Mouse (Mus musculus): Measurements from ENCODE around the gene Cyb5d1. TPM values are rescaled to one million over a fixed set of nuclear protein-coding genes. Genes with fewer than 3 reads are reported as not detected.

The Cyb5d1 gene
- polyA plus RNA-seq (2012; rRNA removed), result 32.4 and 41.8 TPM in 2 replicates

GRCm38 (mm10) chr11:69395235-69395633 is at the start of gene Cyb5d1, which contains the start of gene Naa38:
Gene Cyb5d1, minus strand, starts transcription at chr11:69395631.
Gene Naa38, plus strand, starts transcription at chr11:69395487.

GRCm38 (mm10) chr11:69413221-69414181 is 18.1 kb upstream of the Cyb5d1 start, which contains the start of gene Kdm6b:
Gene Kdm6b, minus strand, starts transcription at chr11:69413675.

GRCm38 (mm10) chr11:69398059-69398458 is 2.6 kb upstream of the Cyb5d1 start, which contains the start of gene Tmem88:
Gene Tmem88, minus strand, starts transcription at chr11:69398234.

GRCm38 (mm10) chr11:69369215-69369989 is 26.0 kb downstream of the Cyb5d1 start, which contains the start of gene Chd3:
Gene Chd3, minus strand, starts transcription at chr11:69369406.

Other genes starting within 250 kb of the Cyb5d1 start
- 0.05 TPM in 2 replicates for gene Alox12b, start 238.6 kb downstream of the Cyb5d1 start, polyA plus RNA-seq (2012; rRNA removed)
- gene Alox8, start 197.8 kb downstream of the Cyb5d1 start, polyA plus RNA-seq (2012; rRNA removed), result 0.05 and 0.07 TPM in 2 replicates
- gene Gucy2e, start 158.6 kb downstream of the Cyb5d1 start, polyA plus RNA-seq (2012; rRNA removed), result 0.05 and 0.06 TPM in 2 replicates
- gene Cntrob, start 71.9 kb downstream of the Cyb5d1 start, polyA plus RNA-seq (2012; rRNA removed), result 49.2 and 87.7 TPM in 2 replicates
- 142 and 178 TPM in 2 replicates for gene Trappc1, start 71.7 kb downstream of the Cyb5d1 start, polyA plus RNA-seq (2012; rRNA removed)
- 3.3 and 3.6 TPM in 2 replicates for gene Kcnab3, start 69.4 kb downstream of the Cyb5d1 start, polyA plus RNA-seq (2012; rRNA removed)
- 23.9 and 43.4 TPM in 2 replicates for gene Rnf227, start 55.2 kb downstream of the Cyb5d1 start, polyA plus RNA-seq (2012; rRNA removed)
- 300 and 312 TPM in 2 replicates for gene Chd3, start 26.2 kb downstream of the Cyb5d1 start, polyA plus RNA-seq (2012; rRNA removed)
- 82.7 and 106 TPM in 2 replicates for gene Naa38, start 144 bp downstream of the Cyb5d1 start, polyA plus RNA-seq (2012; rRNA removed)
- gene Tmem88, start 2.6 kb upstream of the Cyb5d1 start, polyA plus RNA-seq (2012; rRNA removed), result 8.5 and 12.8 TPM in 2 replicates
- 23.4 and 26.2 TPM in 2 replicates for gene Kdm6b, start 18.0 kb upstream of the Cyb5d1 start, polyA plus RNA-seq (2012; rRNA removed)
- 1.5 and 2.1 TPM in 2 replicates for gene Dnah2, start 153.5 kb upstream of the Cyb5d1 start, polyA plus RNA-seq (2012; rRNA removed)
- gene Efnb3, start 164.6 kb upstream of the Cyb5d1 start, polyA plus RNA-seq (2012; rRNA removed), result 60.4 and 60.6 TPM in 2 replicates
- 22.5 and 33.0 TPM in 2 replicates for gene Wrap53, start 184.6 kb upstream of the Cyb5d1 start, polyA plus RNA-seq (2012; rRNA removed)
- gene Trp53, start 184.7 kb upstream of the Cyb5d1 start, polyA plus RNA-seq (2012; rRNA removed), result 151 and 154 TPM in 2 replicates
- gene Atp1b2, start 210.3 kb upstream of the Cyb5d1 start, polyA plus RNA-seq (2012; rRNA removed), result 11.4 and 13.4 TPM in 2 replicates
- 0.86 and 1.6 TPM in 2 replicates for gene Shbg, start 222.3 kb upstream of the Cyb5d1 start, polyA plus RNA-seq (2012; rRNA removed)
- 14.8 and 16.0 TPM in 2 replicates for gene Sat2, start 226.4 kb upstream of the Cyb5d1 start, polyA plus RNA-seq (2012; rRNA removed)
- 126 and 156 TPM in 2 replicates for gene Fxr2, start 237.4 kb upstream of the Cyb5d1 start, polyA plus RNA-seq (2012; rRNA removed)

Data from central nervous system, embryonic 11.5 days (tissue).